Mouse (Mus musculus) hindbrain, embryonic 11.5 days (tissue): Measurements from ENCODE around the gene 1700017B05Rik. TPM values are rescaled to one million over a fixed set of nuclear protein-coding genes. Genes with fewer than 3 reads are reported as not detected.
"Not testable (repeated sequence)": the region's sequence is repeated elsewhere in the genome, so short reads cannot be mapped to it uniquely, and the experiment has no call there.

ENCODE experiments used
- ATAC-seq: fragments of 200-750 bp; cut with Nextera tagmentation; 2 replicates; pipeline ENCODE4 v1.8.0; 2017; ENCODE audit warnings: mild to moderate bottlenecking, moderate TSS enrichment, moderate library complexity; ENCODE audit not compliant: low FRiP score
- DNase-seq: peaks from one replicate; pipeline ENCODE4 v3.0.0-alpha.2; 2015; ENCODE audit warnings: low spot score
- H3K27ac ChIP-seq: fragments of 300-500 bp; sonication (generic); 2 replicates; pipeline ENCODE4 v1.5.1; 2014; ENCODE audit warnings: mild to moderate bottlenecking, low read depth, low read length
- H3K27me3 ChIP-seq: fragments of 300-500 bp; sonication (generic); 2 replicates; pipeline ENCODE4 v1.6.1; 2014; ENCODE audit warnings: mild to moderate bottlenecking, low read length, moderate library complexity, mixed read lengths; ENCODE audit not compliant: control insufficient read depth, insufficient read depth
- H3K36me3 ChIP-seq: fragments of 300-500 bp; sonication (generic); 2 replicates; pipeline ENCODE4 v1.6.1; 2014; ENCODE audit warnings: mild to moderate bottlenecking, low read length, moderate library complexity, mixed read lengths; ENCODE audit not compliant: control insufficient read depth, insufficient read depth
- H3K4me1 ChIP-seq: fragments of 300-500 bp; sonication (generic); replicated peaks from 2 replicates; pipeline ENCODE4 v1.6.1; 2014; ENCODE audit warnings: low read length, mixed read lengths; ENCODE audit not compliant: control insufficient read depth, insufficient read depth
- H3K4me2 ChIP-seq: fragments of 300-500 bp; sonication (generic); replicated peaks from 2 replicates; pipeline ENCODE4 v1.6.1; 2014; ENCODE audit warnings: mild to moderate bottlenecking, low read depth, low read length
- H3K4me3 ChIP-seq: fragments of 300-500 bp; sonication (generic); 2 replicates; pipeline ENCODE4 v1.5.1; 2014; ENCODE audit warnings: low read depth, low read length
- H3K9ac ChIP-seq: fragments of 300-500 bp; sonication (generic); 2 replicates; pipeline ENCODE4 v1.6.1; 2014; ENCODE audit warnings: low read depth, low read length
- H3K9me3 ChIP-seq: fragments of 300-500 bp; sonication (generic); 2 replicates; pipeline ENCODE4 v1.6.1; 2016; ENCODE audit warnings: low read length; ENCODE audit not compliant: control insufficient read depth
- WGBS: fragments of 180-500 bp; shearing (Covaris S2); extraction: QIAGEN DNeasy Blood & Tissue Kit; methylation state at CpG from one replicate; pipeline ENCODE4 v1.1.7; 2014; 5-methylcytosine and 5-hydroxymethylcytosine counted together
- polyA plus RNA-seq: library from polyadenylated mRNA; unstranded; fragments of >200 nt; fragmentation: Nextera tagmentation; extraction: Ambion mirVana; gene quantifications from 2 replicates; pipeline ENCODE4 v1.2.1, GENCODE M21; 2014

Gene 1700017B05Rik
- polyA plus RNA-seq, 1 experiment from 2014 or later: 7.6 TPM

- Histone ChIP-seq H3K27me3 (no peaks in the 10 kb centered on the region), H3K36me3 (no peaks in the 10 kb centered on the region), H3K4me1 (no peaks in the 10 kb centered on the region), H3K4me3 (no peak overlapping the region), H3K9me3 (no peaks in the 10 kb centered on the region), H3K9ac (no peak overlapping the region), H3K27ac (no peak overlapping the region), H3K4me2 (no peak overlapping the region)
- DNase-seq: no peak
- no peak for ATAC-seq
- WGBS: 80% methylated on average over 2 of the region's 2 CpGs
Observed at GRCm38 (mm10) chr9:57206896-57207295, 55.5 kb downstream of the 1700017B05Rik start.

GRCm38 (mm10) chr9:57203571-57203970 lies 58.8 kb downstream of the 1700017B05Rik start:
- ATAC-seq, H3K36me3 ChIP-seq, DNase-seq, H3K9ac ChIP-seq, H3K4me3 ChIP-seq, H3K4me1 ChIP-seq, H3K9me3 ChIP-seq, H3K27ac ChIP-seq, H3K4me2 ChIP-seq, H3K27me3 ChIP-seq: not testable (repeated sequence)
- 94% methylated on average over 13 of the region's 13 CpGs for WGBS

Other genes starting within 250 kb of the 1700017B05Rik start
- 52.8 and 53.8 TPM in 2 replicates for gene Sin3a, start 190.6 kb downstream of the 1700017B05Rik start, polyA plus RNA-seq
- 19.2 and 22.3 TPM in 2 replicates for gene Man2c1, start 131.9 kb downstream of the 1700017B05Rik start, polyA plus RNA-seq
- gene Neil1, start 114.3 kb downstream of the 1700017B05Rik start, polyA plus RNA-seq: 5.3 and 6.3 TPM in 2 replicates
- 104 TPM in 2 replicates for gene Commd4, start 104.3 kb downstream of the 1700017B05Rik start, polyA plus RNA-seq
- gene Trcg1, start 26.1 kb downstream of the 1700017B05Rik start, polyA plus RNA-seq: not detected in 2 replicates
- gene Ppcdc, start 177.5 kb upstream of the 1700017B05Rik start, polyA plus RNA-seq: 16.5 and 19.8 TPM in 2 replicates
- 17.7 and 18.3 TPM in 2 replicates for gene Scamp5, start 205.4 kb upstream of the 1700017B05Rik start, polyA plus RNA-seq
- 7.7 and 10.5 TPM in 2 replicates for gene Rpp25, start 241.4 kb upstream of the 1700017B05Rik start, polyA plus RNA-seq